Mouse (Mus musculus) olfactory bulb, adult 2 months (tissue): ENCODE data around the gene Prim2.

Experiments used
- CTCF ChIP-seq: fragments of 200-500 bp; IDR thresholded peaks from 2 replicates; pipeline ENCODE4 v1.5.1; 2012; ENCODE audit warnings: low read depth, mild to moderate bottlenecking, low read length, moderate library complexity; ENCODE audit not compliant: insufficient read depth
- POLR2A ChIP-seq: fragments of 200-500 bp; IDR thresholded peaks from 2 replicates; pipeline ENCODE4 v1.6.1; 2012; ENCODE audit warnings: mild to moderate bottlenecking, low read depth, low read length, moderate library complexity; ENCODE audit not compliant: insufficient read depth

DNA sequence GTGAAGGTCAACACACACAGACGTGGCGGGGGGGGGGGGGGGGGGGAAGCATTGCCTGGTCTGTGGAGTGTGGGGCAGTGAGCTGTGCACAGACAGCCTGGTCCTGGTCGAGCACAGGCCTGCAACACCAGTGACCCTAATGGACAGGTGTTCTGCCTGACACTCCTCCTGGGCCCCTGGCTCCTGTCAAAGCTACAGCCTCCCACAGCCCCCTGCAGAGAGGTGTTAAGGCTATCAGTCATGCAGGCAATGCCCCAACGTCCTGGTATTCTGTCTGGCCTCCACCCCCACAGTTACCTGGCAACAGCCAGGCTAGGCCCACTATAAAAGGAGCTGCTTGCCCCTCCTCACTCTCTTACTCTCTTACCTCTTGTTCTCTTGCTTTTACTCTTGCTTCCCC lies 10.8 kb upstream of the Prim2 start:
- TF ChIP-seq POLR2A (no peak), CTCF (no peak)
